Mouse (Mus musculus) left cerebral cortex, postnatal 14 days (tissue): ENCODE results near the gene Ficd. TPM values are rescaled to one million over a fixed set of nuclear protein-coding genes. Genes with fewer than 3 reads are reported as not detected.
"Not testable (repeated sequence)": the region's sequence is repeated elsewhere in the genome, so short reads cannot be mapped to it uniquely, and the experiment has no call there.

Experiments
- DNase-seq, 2 experiments: peaks; one replicate each; pipeline ENCODE4 v3.0.0; 2021 to 2022; ENCODE audit warnings: low spot score in 2 of 2, mixed read lengths in 1 of 2
- intact Hi-C: fragments of 180-260 bp; cut with DNase I; formaldehyde crosslinking; loops from one replicate; pipeline ENCODE4 v1.15.1; 2025
- total RNA-seq, 2 experiments: library from RNA; stranded (reverse); gene quantifications; 2 replicates each; pipeline ENCODE4 v1.2.3; 2021

The Ficd gene
- total RNA-seq, 2 experiments from 2014 or later = 10.0 to 10.7 TPM

- intact Hi-C loops = no loop called here
- DNase-seq = no peak
Measured at GRCm38 (mm10) chr5:113765641-113766526, 30.3 kb downstream of the Ficd start.

- no peak for DNase-seq
- intact Hi-C loops = no loop called here
Measured at GRCm38 (mm10) chr5:113768806-113769205, 33.2 kb downstream of the Ficd start.

GRCm38 (mm10) chr5:113771213-113772162 lies 35.9 kb downstream of the Ficd start:
- DNase-seq = peak; percentile 87 to 91
- intact Hi-C loops = loop anchor here (2.0 kb wide), 1 partner anchor 183 kb away; no protein-coding TSS in a partner anchor

- intact Hi-C loops = loop anchor here (2.0 kb wide), 1 partner anchor 182 kb away; no protein-coding TSS in a partner anchor
- peak; percentile 92 to 95 for DNase-seq
Measured at GRCm38 (mm10) chr5:113772450-113772895, 36.9 kb downstream of the Ficd start, which contains the start of the genes Sart3 and Iscu. TSS of gene Sart3 (minus strand) at chr5:113772510. TSS of gene Iscu (plus strand) at chr5:113772748.

- intact Hi-C loops = loop anchor here (1.0 to 2.0 kb wide), 3 partner anchors 42 to 182 kb away; no protein-coding TSS in a partner anchor
- DNase-seq = peak in 1 of 2 experiments; percentile 15
Measured at GRCm38 (mm10) chr5:113772905-113773519, 37.4 kb downstream of the Ficd start.

- peak; percentile 87 to 90 for DNase-seq
- intact Hi-C loops = loop anchor here (1.0 to 2.0 kb wide), 3 partner anchors 42 to 181 kb away; no protein-coding TSS in a partner anchor
Measured at GRCm38 (mm10) chr5:113773664-113774063, 38.1 kb downstream of the Ficd start.

- intact Hi-C loops = no loop called here
- no peak for DNase-seq
Measured at GRCm38 (mm10) chr5:113775585-113775984, 40.0 kb downstream of the Ficd start.

GRCm38 (mm10) chr5:113776128-113776895 lies 40.7 kb downstream of the Ficd start:
- intact Hi-C loops = no loop called here

GRCm38 (mm10) chr5:113776896-113777226 lies 41.3 kb downstream of the Ficd start:
- no peak for DNase-seq
- intact Hi-C loops = no loop called here

More at GRCm38 (mm10) chr5:113776128-113776895, 40.7 kb downstream of the Ficd start:
- no peak for DNase-seq

GRCm38 (mm10) chr5:113777728-113778127 lies 42.1 kb downstream of the Ficd start:
- intact Hi-C loops, DNase-seq: not testable (repeated sequence)

GRCm38 (mm10) chr5:113779569-113779968 lies 44.0 kb downstream of the Ficd start:
- no peak for DNase-seq
- intact Hi-C loops = no loop called here

GRCm38 (mm10) chr5:113780082-113780752 lies 44.6 kb downstream of the Ficd start:
- DNase-seq = no peak
- intact Hi-C loops = no loop called here

- no peak for DNase-seq
- intact Hi-C loops = no loop called here
Measured at GRCm38 (mm10) chr5:113780763-113781162, 45.2 kb downstream of the Ficd start.

- DNase-seq = no peak
Measured at GRCm38 (mm10) chr5:113781254-113781653, 45.7 kb downstream of the Ficd start.

GRCm38 (mm10) chr5:113781875-113782274 lies 46.3 kb downstream of the Ficd start:
- no peak for DNase-seq
- intact Hi-C loops = no loop called here

More at GRCm38 (mm10) chr5:113781254-113781653, 45.7 kb downstream of the Ficd start:
- intact Hi-C loops = no loop called here

GRCm38 (mm10) chr5:113782624-113783023 lies 47.0 kb downstream of the Ficd start:
- intact Hi-C loops = no loop called here
- no peak for DNase-seq

- intact Hi-C loops = no loop called here
- peak; percentile 53 to 75 for DNase-seq
Measured at GRCm38 (mm10) chr5:113783581-113784001, 48.0 kb downstream of the Ficd start.

GRCm38 (mm10) chr5:113784104-113784503 lies 48.5 kb downstream of the Ficd start:
- DNase-seq, intact Hi-C loops: not testable (repeated sequence)
